7 mouse cellular contexts compared by ENCODE assay signal in genomic region chr1:178318002-178318388, GRCm38 (mm10). TPM values are rescaled to one million over a fixed set of nuclear protein-coding genes. Genes with fewer than 3 reads are reported as not detected.
DNase-seq lines count a peak whose midpoint lies in the region; ATAC-seq and TF ChIP-seq lines count a peak whose summit lies in the region.

No protein-coding gene starts in this region.

- H3K4me2 ChIP-seq in hindbrain, embryonic 15.5 days = peak overlapping the region; percentile 64
- H3K4me2 ChIP-seq in liver, embryonic 16.5 days (ENCODE audit: low read depth, low read length) = peak overlapping the region; percentile 74
- peak overlapping the region; percentile 68 for H3K4me2 ChIP-seq in neural tube, embryonic 15.5 days

- TF ChIP-seq POLR2A in thymus, adult 2 months (IDR thresholded peaks at IDR 0.05; ENCODE audit: control insufficient read depth, extremely low read depth, insufficient read depth, low read length, poor library complexity) = no peak

- H3K27ac ChIP-seq in thymus, adult 2 months (ENCODE audit: control insufficient read depth, insufficient read depth, low read length) = peak overlapping the region; percentile 91
- peak overlapping the region; percentile 100 for H3K27ac ChIP-seq in hindbrain, embryonic 15.5 days (replicated peaks)
- peak overlapping the region; percentile 100 for H3K27ac ChIP-seq in liver, embryonic 16.5 days (ENCODE audit: low read length)
- H3K27ac ChIP-seq in neural tube, embryonic 15.5 days (replicated peaks) = peak overlapping the region; percentile 100

- H3K4me1 ChIP-seq in thymus, adult 2 months (replicated peaks; ENCODE audit: control insufficient read depth, insufficient read depth, low read length) = no peaks in the 10 kb centered on the region
- H3K4me1 ChIP-seq in hindbrain, embryonic 15.5 days (replicated peaks) = peaks cover 33% of the 10 kb centered on the region
- peaks cover 32% of the 10 kb centered on the region for H3K4me1 ChIP-seq in liver, embryonic 16.5 days (ENCODE audit: control insufficient read depth, low read depth, low read length)
- H3K4me1 ChIP-seq in neural tube, embryonic 15.5 days = peaks cover 25% of the 10 kb centered on the region

- no peak for TF ChIP-seq CTCF in thymus, adult 2 months (IDR thresholded peaks at IDR 0.05; ENCODE audit: borderline replicate concordance, control insufficient read depth, extremely low read depth, insufficient read depth, low read length, poor library complexity)

- H3K27me3 ChIP-seq in thymus, adult 2 months (ENCODE audit: control insufficient read depth, insufficient read depth, low read length) = no peaks in the 10 kb centered on the region
- H3K27me3 ChIP-seq in hindbrain, embryonic 15.5 days = no peaks in the 10 kb centered on the region
- no peaks in the 10 kb centered on the region for H3K27me3 ChIP-seq in liver, embryonic 16.5 days (ENCODE audit: control insufficient read depth, insufficient read depth, low read depth, low read length)
- H3K27me3 ChIP-seq in neural tube, embryonic 15.5 days (replicated peaks) = no peaks in the 10 kb centered on the region

- peak overlapping the region; percentile 75 for H3K9ac ChIP-seq in hindbrain, embryonic 15.5 days
- peak overlapping the region; percentile 96 for H3K9ac ChIP-seq in liver, embryonic 16.5 days (ENCODE audit: low read depth, low read length)
- peak overlapping the region; percentile 82 for H3K9ac ChIP-seq in neural tube, embryonic 15.5 days (replicated peaks)

- no peak for DNase-seq in thymus, adult 2 months
- DNase-seq in thymus, postnatal 14 days = no peak
- peak; percentile 81 for DNase-seq in embryo, embryonic 11.5 days (ENCODE audit: low read depth, low spot score)
- DNase-seq in adrenal gland, adult 8-10 months = no peak

- peak; percentile 74 for ATAC-seq in hindbrain, embryonic 15.5 days (ENCODE audit: low FRiP score, low read depth)
- peak; percentile 65 for ATAC-seq in liver, embryonic 16.5 days (ENCODE audit: low read depth)
- peak; percentile 80 for ATAC-seq in neural tube, embryonic 15.5 days (ENCODE audit: low FRiP score)

- no peaks in the 10 kb centered on the region for H3K9me3 ChIP-seq in hindbrain, embryonic 15.5 days
- H3K9me3 ChIP-seq in liver, embryonic 16.5 days (replicated peaks; ENCODE audit: control insufficient read depth, low read length) = no peaks in the 10 kb centered on the region
- no peaks in the 10 kb centered on the region for H3K9me3 ChIP-seq in neural tube, embryonic 15.5 days (replicated peaks)

- peaks cover 24% of the 10 kb centered on the region for H3K36me3 ChIP-seq in thymus, adult 2 months (ENCODE audit: control insufficient read depth, insufficient read depth, low read length)
- H3K36me3 ChIP-seq in hindbrain, embryonic 15.5 days = peaks cover 16% of the 10 kb centered on the region
- peaks cover 19% of the 10 kb centered on the region for H3K36me3 ChIP-seq in liver, embryonic 16.5 days (ENCODE audit: control insufficient read depth, insufficient read depth)
- peaks cover 16% of the 10 kb centered on the region for H3K36me3 ChIP-seq in neural tube, embryonic 15.5 days

- H3K4me3 ChIP-seq in thymus, adult 2 months (ENCODE audit: control insufficient read depth, insufficient read depth, low read length) = peak overlapping the region; percentile 72
- H3K4me3 ChIP-seq in hindbrain, embryonic 15.5 days = peak overlapping the region; percentile 50
- peak overlapping the region; percentile 80 for H3K4me3 ChIP-seq in liver, embryonic 16.5 days (ENCODE audit: low read depth, low read length)
- peak overlapping the region; percentile 62 for H3K4me3 ChIP-seq in neural tube, embryonic 15.5 days (replicated peaks)

- WGBS in thymus, adult 2 months = under 1% methylated on average over 17 of the region's 17 CpGs
- WGBS in hindbrain, embryonic 15.5 days = under 1% methylated on average over 17 of the region's 17 CpGs
- under 1% methylated on average over 17 of the region's 17 CpGs for WGBS in liver, embryonic 16.5 days (ENCODE audit: insufficient replicate concordance)
- under 1% methylated on average over 17 of the region's 17 CpGs for WGBS in neural tube, embryonic 15.5 days

RNA-seq across cellular contexts. Expression of gene Cox20, which starts 0.9 kb away (rescaled TPM):
- polyA plus RNA-seq in thymus, adult 2 months (2012; rRNA removed) = 16.2 and 19.2 TPM in 2 replicates
- 110 and 131 TPM in 2 replicates for polyA plus RNA-seq in hindbrain, embryonic 15.5 days (2015; fragmentation: Nextera tagmentation; extraction: Ambion mirVana)
- polyA plus RNA-seq in liver, embryonic 16.5 days (2015; fragmentation: Nextera tagmentation; extraction: Ambion mirVana) = 73.9 and 79.6 TPM in 2 replicates
- polyA plus RNA-seq in neural tube, embryonic 15.5 days (2015; fragmentation: Nextera tagmentation; extraction: Ambion mirVana) = 115 and 122 TPM in 2 replicates
- 100 to 1,000 TPM in 1 of 4 experiments, 10 to 100 TPM in 3; 58.5 to 120 (median 76.1) TPM for total RNA-seq in adrenal gland, adult 8-10 months (2022)

RNA-seq across cellular contexts. Expression of gene Hnrnpu, which starts 19.6 kb away (rescaled TPM):
- polyA plus RNA-seq in thymus, adult 2 months (2012; rRNA removed) = 112 and 127 TPM in 2 replicates
- 278 and 287 TPM in 2 replicates for polyA plus RNA-seq in hindbrain, embryonic 15.5 days (2015; fragmentation: Nextera tagmentation; extraction: Ambion mirVana)
- 98.3 and 103 TPM in 2 replicates for polyA plus RNA-seq in liver, embryonic 16.5 days (2015; fragmentation: Nextera tagmentation; extraction: Ambion mirVana)
- 224 and 254 TPM in 2 replicates for polyA plus RNA-seq in neural tube, embryonic 15.5 days (2015; fragmentation: Nextera tagmentation; extraction: Ambion mirVana)
- total RNA-seq in adrenal gland, adult 8-10 months (2022) = 100 to 1,000 TPM; 325 to 418 (median 399) TPM
